Mouse (Mus musculus) heart, embryonic 12.5 days (tissue): ENCODE measurements around the gene H60b. TPM values are rescaled to one million over a fixed set of nuclear protein-coding genes. Genes with fewer than 3 reads are reported as not detected.
"Not testable (repeated sequence)": the region's sequence is repeated elsewhere in the genome, so short reads cannot be mapped to it uniquely, and the experiment has no call there.

Experiments used
- ATAC-seq: fragments of 200-750 bp; cut with Nextera tagmentation; 2 replicates; pipeline ENCODE4 v1.8.0; 2017; ENCODE audit warnings: moderate TSS enrichment, moderate library complexity; ENCODE audit not compliant: insufficient number of reproducible peaks, low FRiP score
- H3K27ac ChIP-seq: fragments of 300-500 bp; sonication (generic); 2 replicates; pipeline ENCODE4 v1.5.1; 2016; ENCODE audit warnings: mild to moderate bottlenecking, moderate library complexity; ENCODE audit not compliant: poor library complexity, severe bottlenecking
- H3K27me3 ChIP-seq: fragments of 300-500 bp; sonication (generic); replicated peaks from 2 replicates; pipeline ENCODE4 v1.6.1; 2016; ENCODE audit warnings: mild to moderate bottlenecking, moderate library complexity
- H3K36me3 ChIP-seq: fragments of 300-500 bp; sonication (generic); 2 replicates; pipeline ENCODE4 v1.6.1; 2016; ENCODE audit warnings: mild to moderate bottlenecking, moderate library complexity
- H3K4me1 ChIP-seq: fragments of 300-500 bp; sonication (generic); replicated peaks from 2 replicates; pipeline ENCODE4 v1.6.1; 2016; ENCODE audit warnings: mild to moderate bottlenecking
- H3K4me2 ChIP-seq: fragments of 300-500 bp; sonication (generic); 2 replicates; pipeline ENCODE4 v1.6.1; 2016; ENCODE audit warnings: mild to moderate bottlenecking, moderate library complexity
- H3K4me3 ChIP-seq: fragments of 300-500 bp; sonication (generic); 2 replicates; pipeline ENCODE4 v1.5.1; 2016; ENCODE audit warnings: mild to moderate bottlenecking
- H3K9ac ChIP-seq: fragments of 300-500 bp; sonication (generic); 2 replicates; pipeline ENCODE4 v1.6.1; 2016; ENCODE audit warnings: mild to moderate bottlenecking, moderate library complexity
- H3K9me3 ChIP-seq: fragments of 300-500 bp; sonication (generic); replicated peaks from 2 replicates; pipeline ENCODE4 v1.6.1; 2016; ENCODE audit warnings: mild to moderate bottlenecking, moderate library complexity
- WGBS: fragments of 180-500 bp; shearing (Covaris S2); methylation state at CpG from one replicate; pipeline ENCODE4 v1.1.7; 2016; 5-methylcytosine and 5-hydroxymethylcytosine counted together
- polyA plus RNA-seq: library from polyadenylated mRNA; unstranded; fragments of >200 nt; fragmentation: Nextera tagmentation; extraction: Ambion mirVana; gene quantifications from 2 replicates; pipeline ENCODE4 v1.2.1, GENCODE M21; 2016

H60b gene
- polyA plus RNA-seq, 1 experiment from 2014 or later = 0.55 TPM

- ATAC-seq, H3K9me3 ChIP-seq, H3K9ac ChIP-seq, H3K36me3 ChIP-seq, H3K27ac ChIP-seq: not testable (repeated sequence)
- H3K4me3 ChIP-seq = peak overlapping the region; percentile 40; the same call in 1 of the 2 replicates
- peaks cover 47% of the 10 kb centered on the region for H3K27me3 ChIP-seq
- peak overlapping the region; percentile 83 for H3K4me2 ChIP-seq
- WGBS = 4% methylated on average over 11 of the region's 11 CpGs
- peaks cover 17% of the 10 kb centered on the region for H3K4me1 ChIP-seq
Observed at GRCm38 (mm10) chr10:22151863-22152640, 6.3 kb upstream of the H60b start.

GRCm38 (mm10) chr10:22153147-22153690 is 5.2 kb upstream of the H60b start:
- not testable (repeated sequence) for H3K27ac ChIP-seq, H3K9ac ChIP-seq, H3K9me3 ChIP-seq, H3K4me3 ChIP-seq, H3K4me2 ChIP-seq, ATAC-seq, H3K36me3 ChIP-seq
- WGBS = 8% methylated on average over 7 of the region's 7 CpGs
- Histone ChIP-seq H3K27me3 (peaks cover 53% of the 10 kb centered on the region), H3K4me1 (peaks cover 17% of the 10 kb centered on the region)

- Histone ChIP-seq H3K27me3 (peaks cover 62% of the 10 kb centered on the region), H3K4me1 (peaks cover 21% of the 10 kb centered on the region), H3K4me2 (peak overlapping the region; percentile 73), H3K4me3 (peak overlapping the region; percentile 45)
- H3K9ac ChIP-seq, H3K36me3 ChIP-seq, ATAC-seq, H3K27ac ChIP-seq, H3K9me3 ChIP-seq: not testable (repeated sequence)
- under 1% methylated on average over 38 of the region's 38 CpGs for WGBS
Observed at GRCm38 (mm10) chr10:22154127-22154526, 4.3 kb upstream of the H60b start.

DNA sequence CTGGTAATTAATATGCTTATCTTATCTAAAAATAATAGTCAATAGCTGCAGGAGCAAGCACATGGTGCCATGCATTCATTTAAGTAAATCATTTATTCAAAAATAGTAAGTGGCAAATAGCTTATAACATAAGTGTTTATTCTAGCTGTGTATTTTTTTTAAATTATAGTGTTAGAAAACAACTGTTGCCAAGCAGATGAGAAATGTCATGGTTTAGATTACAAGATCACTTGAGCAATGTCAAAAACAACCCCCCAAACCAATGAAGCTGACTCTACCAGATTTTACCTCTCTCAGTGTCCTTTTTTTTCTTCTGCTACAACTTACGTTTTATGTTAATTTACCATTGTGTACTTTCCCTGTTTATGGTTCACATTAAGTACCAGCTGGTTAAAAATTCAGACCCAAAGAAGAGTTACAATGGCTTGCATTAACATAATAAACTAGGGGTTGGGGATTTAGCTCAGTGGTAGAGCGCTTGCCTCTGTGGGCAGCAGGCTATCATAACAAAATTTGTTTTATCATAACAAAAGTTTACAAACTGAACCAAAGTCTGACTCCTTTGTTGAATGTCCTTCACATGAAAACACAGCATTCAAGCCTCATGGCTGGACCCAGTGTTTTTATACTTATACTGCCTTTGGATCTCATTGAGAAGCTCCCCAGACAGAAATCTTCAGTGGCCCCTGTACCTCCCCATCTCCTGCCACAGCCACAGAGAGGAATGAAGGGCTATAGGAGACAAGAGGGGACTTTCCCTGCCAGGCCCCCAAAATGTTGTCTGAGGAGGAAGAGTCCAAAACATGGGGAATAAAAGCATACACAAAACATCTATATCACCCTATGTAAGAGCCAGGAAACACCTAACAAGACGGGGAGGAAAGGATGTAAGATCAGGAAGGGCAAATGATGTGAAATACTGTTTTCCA is 3.3 kb upstream of the H60b start:
- H3K4me3 ChIP-seq = no peak overlapping the region
- whole genome bisulfite sequencing = 19% methylated on average over 3 of the region's 3 CpGs

GRCm38 (mm10) chr10:22159131-22159561 is 760 bp downstream of the H60b start:
- H3K36me3 ChIP-seq = no peaks in the 10 kb centered on the region
- no peaks in the 10 kb centered on the region for H3K9me3 ChIP-seq
- peaks cover 54% of the 10 kb centered on the region for H3K27me3 ChIP-seq
- no peak for ATAC-seq
- H3K4me1 ChIP-seq = peaks cover 7% of the 10 kb centered on the region; the same call in 1 of the 2 replicates
- peak overlapping the region; percentile 87 for H3K4me2 ChIP-seq
- no peak overlapping the region for H3K27ac ChIP-seq
- under 1% methylated on average over 24 of the region's 24 CpGs for WGBS
- H3K9ac ChIP-seq = no peak overlapping the region
- H3K4me3 ChIP-seq = peak overlapping the region; percentile 58

More for the DNA sequence above, 3.3 kb upstream of the H60b start:
- no peak overlapping the region for H3K4me2 ChIP-seq
- H3K9ac ChIP-seq = no peak overlapping the region
- no peaks in the 10 kb centered on the region for H3K36me3 ChIP-seq
- ATAC-seq = no peak
- H3K4me1 ChIP-seq = peaks cover 19% of the 10 kb centered on the region
- no peak overlapping the region for H3K27ac ChIP-seq
- no peaks in the 10 kb centered on the region for H3K9me3 ChIP-seq
- H3K27me3 ChIP-seq = peaks cover 66% of the 10 kb centered on the region

- Histone ChIP-seq H3K4me2 (peak overlapping the region; percentile 87), H3K9ac (no peak overlapping the region), H3K4me1 (peaks cover 7% of the 10 kb centered on the region; the same call in 1 of the 2 replicates), H3K9me3 (no peaks in the 10 kb centered on the region), H3K4me3 (no peak overlapping the region), H3K27me3 (peaks cover 52% of the 10 kb centered on the region), H3K27ac (no peak overlapping the region), H3K36me3 (no peaks in the 10 kb centered on the region)
- 6% methylated on average over 23 of the region's 23 CpGs for WGBS
- ATAC-seq = no peak
Observed at GRCm38 (mm10) chr10:22159581-22160140, 1.3 kb downstream of the H60b start.

GRCm38 (mm10) chr10:22163279-22163678 is 4.9 kb downstream of the H60b start:
- not testable (repeated sequence) for H3K4me1 ChIP-seq, H3K27ac ChIP-seq, H3K9me3 ChIP-seq, H3K36me3 ChIP-seq, ATAC-seq
- Histone ChIP-seq H3K4me3 (peak overlapping the region; percentile 26), H3K4me2 (peak overlapping the region; percentile 62), H3K27me3 (peaks cover 22% of the 10 kb centered on the region), H3K9ac (0 out of 2 replicates have a peak overlapping the region, but pooled peaks have one; percentile 30)
- 9% methylated on average over 9 of the region's 9 CpGs for WGBS

GRCm38 (mm10) chr10:22163705-22164583 is 5.6 kb downstream of the H60b start:
- H3K4me1 ChIP-seq, ATAC-seq, H3K9me3 ChIP-seq, H3K36me3 ChIP-seq, H3K27ac ChIP-seq: not testable (repeated sequence)
- H3K4me3 ChIP-seq = peak overlapping the region; percentile 26
- 0 out of 2 replicates have a peak overlapping the region, but pooled peaks have one; percentile 30 for H3K9ac ChIP-seq
- WGBS = 34% methylated on average over 15 of the region's 16 CpGs
- H3K4me2 ChIP-seq = peak overlapping the region; percentile 62
- H3K27me3 ChIP-seq = peaks cover 16% of the 10 kb centered on the region

- H3K4me3 ChIP-seq, H3K27me3 ChIP-seq, H3K9ac ChIP-seq, ATAC-seq, H3K27ac ChIP-seq, H3K36me3 ChIP-seq, H3K4me2 ChIP-seq, H3K4me1 ChIP-seq, H3K9me3 ChIP-seq: not testable (repeated sequence)
- 60% methylated on average over 5 of the region's 5 CpGs for WGBS
Observed at GRCm38 (mm10) chr10:22165328-22166003, 7.1 kb downstream of the H60b start.

- H3K4me2 ChIP-seq, H3K27me3 ChIP-seq, H3K27ac ChIP-seq, H3K36me3 ChIP-seq, H3K4me3 ChIP-seq, ATAC-seq, H3K9ac ChIP-seq, H3K9me3 ChIP-seq, H3K4me1 ChIP-seq: not testable (repeated sequence)
- 65% methylated on average over 2 of the region's 2 CpGs for WGBS
Observed at GRCm38 (mm10) chr10:22166025-22166424, 7.6 kb downstream of the H60b start.
